Mouse (Mus musculus) T-helper 17 cell (primary cell): ENCODE data around the gene Wdr46.

Experiments
- in situ Hi-C, 2 experiments: fragments of 300-600 bp; cut with MboI, MseI; formaldehyde crosslinking; loops; 1 replicate in 1 of 2; 2 replicates in 1 of 2; pipeline ENCODE4 v1.15.1; 2025; ENCODE audit warnings: high pct_unique_total_duplicates in 2 of 2

Gene Wdr46

DNA sequence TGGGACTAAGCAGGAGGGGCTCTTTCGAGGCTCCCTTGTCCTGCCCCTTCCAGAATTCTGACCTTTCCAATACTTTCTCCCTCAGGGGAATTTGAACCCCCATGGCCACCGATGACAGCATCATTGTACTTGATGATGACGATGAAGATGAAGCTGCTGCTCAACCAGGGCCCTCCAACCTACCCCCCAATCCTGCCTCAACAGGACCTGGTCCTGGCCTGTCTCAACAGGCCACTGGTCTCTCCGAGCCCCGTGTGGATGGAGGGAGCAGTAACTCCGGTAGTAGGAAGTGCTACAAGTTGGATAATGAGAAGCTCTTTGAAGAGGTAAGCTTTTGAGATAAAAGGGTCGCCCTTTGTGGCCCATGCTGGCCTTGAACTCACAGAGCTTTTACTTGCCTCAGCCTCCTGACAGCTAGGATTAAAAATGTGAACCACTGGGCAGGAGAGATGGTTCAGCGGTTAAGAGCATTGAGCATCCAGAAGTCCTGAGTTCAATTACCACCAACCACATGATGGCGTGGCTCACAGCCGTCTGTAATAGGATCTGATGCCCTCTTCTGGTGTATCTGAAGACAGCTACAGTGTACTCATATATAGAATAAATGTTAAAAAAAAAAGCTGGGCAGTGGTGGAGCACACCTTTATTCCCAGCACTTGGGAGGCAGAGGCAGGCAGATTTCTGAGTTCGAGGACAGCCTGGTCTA lies 30.0 kb upstream of the Wdr46 start:
- in situ Hi-C loops, result loop anchor here in 1 of 2 experiments (10.0 to 25.0 kb wide), 2 partner anchors 284 to 927 kb away; partner anchors contain the start of genes Dxo, Psmb8 and Stk19

DNA sequence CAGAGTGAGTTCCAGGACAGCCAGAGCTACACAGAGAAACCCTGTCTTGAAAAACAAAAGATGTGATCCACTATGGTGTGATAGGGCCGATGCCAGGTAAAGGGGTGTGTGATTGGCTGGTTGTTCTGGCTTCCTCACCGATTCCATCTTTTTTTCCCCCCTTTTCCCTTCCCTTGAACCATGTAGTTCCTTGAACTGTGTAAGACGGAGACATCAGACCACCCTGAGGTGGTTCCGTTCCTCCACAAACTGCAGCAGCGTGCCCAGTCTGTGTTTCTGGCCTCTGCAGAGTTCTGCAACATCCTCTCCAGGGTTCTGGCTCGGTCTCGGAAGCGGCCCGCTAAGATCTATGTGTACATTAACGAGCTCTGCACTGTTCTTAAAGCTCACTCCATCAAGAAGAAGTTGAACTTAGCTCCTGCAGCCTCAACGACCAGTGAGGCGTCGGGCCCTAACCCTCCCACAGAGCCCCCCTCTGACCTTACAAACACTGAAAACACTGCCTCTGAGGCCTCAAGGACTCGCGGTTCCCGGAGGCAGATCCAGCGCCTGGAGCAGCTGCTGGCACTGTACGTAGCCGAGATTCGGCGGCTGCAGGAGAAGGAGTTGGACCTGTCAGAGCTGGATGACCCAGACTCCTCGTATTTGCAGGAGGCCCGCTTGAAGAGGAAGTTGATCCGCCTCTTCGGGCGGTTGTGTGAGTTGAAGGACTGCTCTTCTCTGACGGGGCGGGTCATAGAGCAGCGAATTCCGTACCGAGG lies 29.2 kb upstream of the Wdr46 start:
- in situ Hi-C loops, result loop anchor here in 1 of 2 experiments (10.0 to 25.0 kb wide), 2 partner anchors 284 to 926 kb away; partner anchors contain the start of genes Dxo, Psmb8 and Stk19

DNA sequence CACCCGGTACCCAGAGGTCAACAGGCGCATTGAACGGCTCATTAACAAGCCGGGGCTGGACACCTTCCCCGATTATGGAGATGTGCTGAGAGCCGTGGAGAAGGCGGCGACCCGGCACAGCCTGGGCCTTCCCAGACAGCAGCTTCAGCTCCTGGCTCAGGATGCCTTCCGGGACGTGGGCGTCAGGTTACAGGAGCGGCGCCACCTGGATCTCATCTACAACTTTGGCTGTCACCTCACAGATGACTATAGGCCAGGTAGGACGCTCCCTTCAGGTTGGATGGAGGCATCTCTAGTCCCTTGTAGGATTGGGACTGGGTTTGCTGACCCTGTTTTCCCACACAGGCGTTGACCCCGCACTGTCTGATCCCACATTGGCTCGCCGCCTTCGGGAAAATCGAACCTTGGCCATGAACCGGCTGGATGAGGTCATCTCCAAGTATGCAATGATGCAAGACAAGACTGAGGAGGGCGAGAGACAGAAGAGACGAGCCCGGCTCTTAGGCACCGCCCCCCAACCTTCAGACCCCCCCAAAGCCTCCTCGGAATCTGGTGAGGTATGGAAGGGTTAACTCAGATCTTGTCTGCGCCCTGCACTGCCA lies 28.5 kb upstream of the Wdr46 start:
- in situ Hi-C loops, result loop anchor here in 1 of 2 experiments (10.0 to 25.0 kb wide), 2 partner anchors 283 to 925 kb away; partner anchors contain the start of genes Dxo, Psmb8 and Stk19

DNA sequence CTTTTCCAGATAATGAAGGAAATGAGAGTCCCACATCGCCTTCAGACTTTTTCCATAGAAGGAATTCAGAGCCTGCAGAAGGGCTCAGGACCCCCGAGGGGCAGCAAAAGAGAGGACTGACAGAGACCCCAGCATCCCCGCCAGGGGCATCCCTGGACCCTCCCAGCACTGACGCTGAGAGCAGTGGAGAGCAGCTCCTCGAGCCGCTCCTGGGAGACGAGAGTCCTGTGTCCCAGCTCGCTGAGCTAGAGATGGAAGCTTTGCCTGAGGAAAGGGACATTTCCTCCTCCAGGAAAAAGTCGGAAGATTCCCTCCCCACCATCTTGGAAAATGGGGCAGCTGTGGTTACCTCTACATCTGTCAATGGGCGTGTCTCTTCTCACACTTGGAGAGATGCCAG lies 27.2 kb upstream of the Wdr46 start:
- in situ Hi-C loops, result loop anchor here in 1 of 2 experiments (10.0 to 25.0 kb wide), 2 partner anchors 282 to 924 kb away; partner anchors contain the start of genes Dxo, Psmb8 and Stk19

DNA sequence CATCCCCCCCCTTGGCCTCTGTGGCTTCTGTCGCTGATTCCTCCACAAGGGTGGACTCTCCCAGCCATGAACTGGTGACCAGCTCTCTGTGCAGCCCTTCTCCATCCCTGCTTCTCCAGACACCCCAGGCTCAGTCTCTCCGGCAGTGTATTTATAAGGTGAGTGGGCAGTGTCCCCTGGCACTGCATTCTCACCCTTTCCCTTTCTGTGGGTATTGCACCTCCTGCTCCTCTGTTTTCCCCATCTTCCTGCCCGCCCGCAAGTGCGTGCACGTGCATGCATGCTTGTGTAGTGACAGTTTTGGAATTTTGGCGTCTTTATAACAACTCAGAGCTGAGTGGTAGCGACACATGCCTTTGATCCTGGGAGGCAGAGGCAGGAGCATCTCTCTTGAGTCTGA lies 26.6 kb upstream of the Wdr46 start:
- in situ Hi-C loops, result loop anchor here in 1 of 2 experiments (10.0 to 25.0 kb wide), 2 partner anchors 281 to 923 kb away; partner anchors contain the start of genes Dxo, Psmb8 and Stk19

DNA sequence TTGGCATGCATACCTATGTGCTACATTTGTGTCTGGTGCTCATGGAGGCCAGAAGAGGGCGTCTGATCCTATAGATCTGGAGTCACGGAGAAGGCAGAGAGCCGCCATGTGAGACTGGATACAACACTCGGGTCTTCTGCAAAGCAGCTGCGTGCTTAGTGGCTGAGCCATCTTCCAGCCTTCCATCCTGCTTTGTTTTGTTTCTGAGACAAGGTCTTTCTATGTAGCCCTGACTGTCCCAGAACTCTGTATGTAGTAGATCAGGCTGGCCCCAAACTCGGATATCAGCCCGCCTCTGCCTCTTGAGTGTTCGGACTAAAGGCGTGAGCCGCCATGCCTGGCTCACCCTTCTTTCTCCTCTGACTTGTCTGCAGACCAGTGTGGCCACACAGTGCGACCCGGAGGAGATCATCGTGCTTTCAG lies 25.5 kb upstream of the Wdr46 start:
- in situ Hi-C loops, result loop anchor here in 1 of 2 experiments (10.0 to 25.0 kb wide), 2 partner anchors 280 to 922 kb away; partner anchors contain the start of genes Dxo, Psmb8 and Stk19

DNA sequence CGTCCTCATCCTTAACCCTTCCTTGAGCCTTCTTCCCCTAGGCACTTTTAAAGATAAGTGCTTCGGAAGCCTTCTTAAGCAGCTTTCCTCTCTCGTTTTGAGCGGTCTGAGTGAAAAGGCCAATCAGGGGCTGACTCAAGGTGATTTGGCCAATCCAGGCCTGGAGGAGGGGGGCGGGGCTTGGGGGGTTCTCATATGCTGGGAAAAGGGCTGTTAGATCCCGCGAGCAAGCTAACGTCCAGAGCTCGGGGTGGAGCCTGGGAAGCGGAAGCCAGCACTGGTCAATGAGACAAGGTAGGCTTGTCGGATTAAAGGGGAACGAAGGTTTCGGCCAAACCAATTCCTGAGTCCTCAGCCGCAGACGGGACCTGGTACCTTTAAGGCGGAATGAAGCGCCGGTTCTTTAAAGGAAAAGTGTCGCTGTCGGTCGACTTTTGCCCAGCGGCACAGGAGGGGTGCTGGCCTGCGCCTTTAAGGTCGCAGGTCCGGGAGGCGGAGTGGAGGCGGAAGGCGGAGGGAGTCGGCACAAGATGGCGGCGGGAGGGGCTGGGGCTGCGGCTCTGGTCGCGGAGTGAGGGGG lies 24.7 kb upstream of the Wdr46 start, which contains the start of the genes Tapbp and Zbtb22:
Gene Tapbp (plus strand): TSS at position 229 of the 580 bp plus-strand sequence.
Gene Zbtb22 (plus strand): TSS at position 234 of the 580 bp plus-strand sequence.
- in situ Hi-C loops, result loop anchor here in 1 of 2 experiments (10.0 to 25.0 kb wide), 2 partner anchors 279 to 922 kb away; partner anchors contain the start of genes Dxo, Psmb8 and Stk19

DNA sequence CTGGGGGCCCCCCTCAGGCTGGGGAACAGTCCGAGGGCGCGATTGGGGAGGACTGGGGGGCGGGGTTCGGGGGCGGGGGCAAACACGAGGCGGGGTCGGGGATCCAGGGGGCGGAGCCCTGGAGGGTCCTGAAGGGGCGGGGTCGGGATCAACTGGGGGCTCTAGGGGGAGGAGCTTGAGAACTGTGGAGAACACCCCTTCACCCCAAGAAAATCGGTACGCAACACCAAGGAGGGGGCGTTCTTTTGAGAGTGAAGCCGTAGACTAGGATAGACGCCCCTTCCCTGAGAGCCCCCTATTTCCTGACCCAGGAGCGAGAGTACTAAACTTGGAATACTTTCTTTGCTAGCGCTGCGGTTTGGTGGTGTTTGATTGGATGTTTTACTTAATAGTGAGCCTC lies 24.2 kb upstream of the Wdr46 start:
- in situ Hi-C loops, result loop anchor here in 1 of 2 experiments (10.0 to 25.0 kb wide), 2 partner anchors 279 to 921 kb away; partner anchors contain the start of genes Dxo, Psmb8 and Stk19

DNA sequence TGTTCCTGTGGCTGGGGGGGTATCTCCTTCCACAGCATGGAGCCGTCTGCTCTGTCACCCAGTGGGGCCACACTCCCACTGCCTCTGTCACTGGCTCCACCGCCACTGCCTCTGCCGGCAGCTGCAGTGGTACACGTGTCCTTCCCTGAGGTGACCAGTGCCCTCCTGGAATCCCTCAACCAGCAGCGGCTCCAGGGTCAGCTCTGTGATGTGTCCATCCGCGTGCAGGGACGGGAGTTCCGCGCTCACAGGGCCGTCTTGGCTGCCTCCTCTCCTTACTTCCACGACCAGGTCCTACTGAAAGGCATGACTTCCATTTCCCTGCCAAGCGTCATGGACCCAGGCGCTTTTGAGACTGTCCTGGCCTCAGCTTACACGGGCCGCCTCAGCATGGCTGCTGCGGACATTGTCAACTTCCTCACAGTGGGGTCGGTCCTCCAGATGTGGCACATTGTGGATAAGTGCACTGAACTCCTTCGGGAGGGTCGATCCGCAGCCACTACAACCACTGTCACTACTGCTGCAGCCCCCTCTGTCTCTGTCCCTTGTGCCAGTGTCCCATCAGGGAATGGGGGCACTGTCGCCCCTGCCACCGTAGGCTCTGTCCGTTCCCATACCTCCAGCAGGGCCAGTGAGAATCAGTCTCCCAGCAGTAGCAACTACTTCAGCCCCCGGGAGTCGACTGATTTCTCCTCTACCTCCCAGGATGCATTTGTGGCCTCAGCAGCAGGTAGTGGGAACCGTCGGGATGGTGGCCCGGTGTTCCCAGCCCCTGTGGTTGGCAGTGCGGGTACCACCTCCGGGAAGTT lies 23.4 kb upstream of the Wdr46 start:
- in situ Hi-C loops, result loop anchor here in 1 of 2 experiments (10.0 to 25.0 kb wide), 2 partner anchors 278 to 920 kb away; partner anchors contain the start of genes Dxo, Psmb8 and Stk19

DNA sequence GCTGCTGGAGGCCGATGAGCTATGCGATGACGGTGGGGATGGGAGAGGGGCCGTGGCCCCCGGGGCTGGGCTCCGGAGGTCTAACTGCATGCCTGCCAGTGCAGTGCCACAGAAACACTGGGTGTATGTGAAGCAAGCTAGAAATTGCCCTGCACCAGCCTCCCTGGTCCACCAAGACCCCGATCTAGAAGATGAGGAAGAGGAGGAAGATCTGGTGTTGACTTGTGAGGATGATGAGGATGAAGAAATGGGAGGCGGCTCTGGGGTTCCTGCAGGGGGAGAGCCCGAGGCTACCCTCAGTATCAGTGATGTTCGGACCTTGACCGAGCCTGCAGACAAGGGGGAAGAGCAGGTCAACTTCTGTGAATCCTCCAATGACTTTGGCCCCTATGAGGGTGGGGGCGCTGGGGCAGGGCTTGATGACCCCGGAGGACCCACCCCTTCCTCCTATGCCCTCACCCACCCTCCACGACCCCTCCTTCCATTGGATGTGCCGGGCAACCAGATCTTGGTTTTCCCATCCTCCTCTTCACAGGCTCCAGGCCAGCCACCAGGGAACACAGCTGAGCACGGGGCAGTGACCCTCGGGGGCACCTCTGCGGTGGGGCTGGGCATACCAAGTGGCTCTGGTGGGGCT lies 22.7 kb upstream of the Wdr46 start:
- in situ Hi-C loops, result loop anchor here in 1 of 2 experiments (10.0 to 25.0 kb wide), 2 partner anchors 277 to 920 kb away; partner anchors contain the start of genes Dxo, Psmb8 and Stk19

DNA sequence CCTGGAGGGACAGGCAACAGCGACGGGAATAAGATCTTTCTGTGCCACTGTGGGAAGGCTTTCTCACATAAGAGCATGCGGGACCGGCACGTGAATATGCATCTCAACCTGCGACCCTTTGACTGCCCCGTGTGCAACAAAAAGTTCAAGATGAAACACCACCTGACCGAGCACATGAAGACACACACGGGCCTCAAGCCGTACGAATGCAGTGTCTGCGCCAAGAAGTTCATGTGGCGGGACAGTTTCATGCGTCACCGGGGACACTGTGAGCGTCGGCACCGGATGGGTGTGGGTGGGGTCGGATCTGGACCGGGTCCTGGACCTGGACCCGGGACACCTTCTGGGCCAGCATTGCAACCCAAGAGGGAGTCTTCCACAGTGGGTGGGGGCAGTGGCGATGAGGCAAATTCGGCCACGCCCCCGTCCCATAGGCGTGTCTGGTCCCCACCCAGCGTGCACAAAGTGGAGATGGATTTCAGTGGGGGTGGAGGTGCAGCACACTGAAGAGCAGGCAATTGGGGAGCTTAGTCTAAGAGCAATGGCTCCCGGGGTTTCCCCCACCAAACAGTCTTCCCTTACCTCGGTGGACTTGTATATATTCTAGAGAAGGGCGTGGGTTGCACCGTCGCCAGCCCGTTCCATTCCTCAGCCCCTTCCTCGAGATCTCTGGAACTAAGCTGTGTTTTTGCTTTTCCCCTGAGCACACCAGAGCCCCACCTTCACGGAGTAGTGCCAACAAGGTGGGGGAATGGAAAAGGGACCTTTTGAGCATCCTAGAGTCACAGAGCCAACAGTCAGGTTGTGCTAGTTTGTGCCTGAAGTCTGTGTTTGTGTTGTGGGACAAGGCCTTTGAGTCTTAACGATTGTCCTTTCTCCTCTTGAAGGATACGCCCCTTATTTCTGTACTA lies 21.9 kb upstream of the Wdr46 start:
- in situ Hi-C loops, result loop anchor here in 1 of 2 experiments (10.0 to 25.0 kb wide), 2 partner anchors 276 to 919 kb away; partner anchors contain the start of genes Dxo, Psmb8 and Stk19

DNA sequence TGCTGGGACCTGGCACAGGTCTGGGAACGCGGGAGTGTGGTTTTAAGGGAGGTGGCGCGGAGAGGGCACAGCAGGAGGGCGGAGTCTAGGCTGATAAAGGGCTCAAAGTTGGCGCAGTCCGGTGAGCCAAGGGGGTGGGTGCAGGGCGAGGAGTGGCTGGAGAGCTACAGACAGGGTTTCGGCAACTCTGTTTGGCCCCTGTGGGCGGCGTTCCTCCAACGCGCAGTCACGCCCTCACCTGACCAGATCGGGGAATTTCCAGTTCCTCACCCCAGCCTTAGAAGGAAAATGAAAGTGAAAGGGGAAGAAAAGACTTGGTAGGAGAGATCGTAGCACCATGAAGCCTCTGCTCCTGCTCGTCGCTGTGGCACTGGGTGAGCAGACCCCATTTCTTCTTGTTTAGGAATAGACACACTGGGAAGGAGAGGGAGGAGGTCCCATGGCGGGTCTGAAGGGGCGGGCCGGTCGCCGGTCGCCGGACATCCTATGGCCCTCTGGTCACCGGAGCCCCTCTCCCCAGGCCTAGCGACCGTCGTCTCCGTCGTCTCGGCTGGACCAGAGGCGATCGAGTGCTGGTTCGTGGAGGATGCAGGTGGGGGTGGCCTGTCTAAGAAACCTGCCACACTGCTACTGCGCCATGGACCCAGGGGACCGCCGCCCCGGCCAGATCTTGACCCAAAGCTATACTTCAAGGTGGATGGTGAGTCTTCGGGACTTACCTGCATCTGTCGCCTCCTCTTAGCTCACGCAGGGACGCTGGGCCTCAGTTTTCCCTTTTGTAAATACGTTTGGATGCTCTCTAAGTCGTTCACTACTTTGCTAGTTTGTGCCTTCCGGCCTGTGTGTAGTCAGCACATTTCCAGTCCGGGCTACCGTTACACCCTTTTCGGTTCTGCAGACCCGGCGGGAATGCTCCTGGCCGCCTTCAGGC lies 20.8 kb upstream of the Wdr46 start:
- in situ Hi-C loops, result loop anchor here in 1 of 2 experiments (10.0 to 25.0 kb wide), 2 partner anchors 275 to 918 kb away; partner anchors contain the start of genes Dxo, Psmb8 and Stk19

DNA sequence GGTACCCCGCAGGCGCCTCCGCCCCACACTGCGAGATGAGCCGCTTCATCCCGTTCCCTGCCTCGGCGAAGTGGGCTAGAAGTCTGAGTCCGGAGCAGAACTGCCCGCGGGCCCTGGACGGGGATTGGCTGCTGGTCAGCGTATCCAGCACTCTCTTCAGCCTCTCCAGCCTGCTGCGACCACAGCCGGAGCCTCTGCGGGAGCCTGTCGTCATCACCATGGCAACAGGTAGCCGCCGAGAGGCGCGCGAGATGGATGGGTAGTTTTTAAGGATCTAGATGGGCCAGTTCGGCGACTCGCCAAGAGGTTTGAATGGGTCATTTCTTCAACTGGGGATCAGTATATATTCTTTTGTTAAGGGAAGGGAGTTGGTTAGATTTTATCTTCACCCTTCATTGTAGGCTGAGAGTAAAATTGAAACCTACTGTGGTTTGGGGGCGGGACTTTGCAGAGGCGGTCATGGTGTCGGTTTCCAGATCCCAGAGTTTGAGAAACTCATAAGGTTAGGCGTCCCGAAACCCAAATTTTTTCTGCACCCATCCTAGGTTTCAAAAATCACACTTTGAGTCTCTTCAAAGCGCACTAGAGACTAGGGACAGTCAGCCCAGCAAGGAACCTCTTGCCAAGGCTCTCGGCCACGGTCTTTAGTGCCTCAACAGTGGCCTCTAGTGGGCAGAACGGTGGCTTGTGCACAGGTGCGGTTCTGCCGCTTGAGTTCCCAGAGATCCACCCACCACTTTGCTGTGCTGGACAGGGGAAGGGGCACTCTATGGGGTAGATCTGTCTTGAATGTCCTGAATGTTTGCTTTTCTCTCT lies 20.0 kb upstream of the Wdr46 start:
- in situ Hi-C loops, result loop anchor here in 1 of 2 experiments (25.0 kb wide), 1 partner anchor 917 kb away; the partner anchor contains the start of genes Dxo and Stk19

DNA sequence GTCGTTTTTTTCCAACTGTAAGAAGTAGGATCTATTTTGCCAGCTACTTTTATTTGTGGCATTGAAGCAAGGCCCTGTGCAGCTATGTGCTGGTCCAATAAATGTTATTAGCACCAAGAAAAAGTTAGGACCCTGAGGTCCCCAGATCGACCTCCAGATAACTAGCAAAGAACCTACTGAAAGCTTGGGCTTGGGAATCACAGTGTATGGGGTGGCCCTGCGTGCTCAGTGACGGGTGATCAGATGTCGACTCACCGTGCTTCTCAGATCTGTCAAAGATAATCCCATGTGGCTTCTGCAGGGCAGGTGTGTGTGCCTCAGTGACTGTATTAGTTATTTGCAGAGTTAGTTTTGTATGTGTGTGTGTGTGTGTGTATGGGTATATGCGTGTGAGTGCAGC lies 19.1 kb upstream of the Wdr46 start:
- in situ Hi-C loops, result loop anchor here in 1 of 2 experiments (25.0 kb wide), 1 partner anchor 916 kb away; the partner anchor contains the start of genes Dxo and Stk19

DNA sequence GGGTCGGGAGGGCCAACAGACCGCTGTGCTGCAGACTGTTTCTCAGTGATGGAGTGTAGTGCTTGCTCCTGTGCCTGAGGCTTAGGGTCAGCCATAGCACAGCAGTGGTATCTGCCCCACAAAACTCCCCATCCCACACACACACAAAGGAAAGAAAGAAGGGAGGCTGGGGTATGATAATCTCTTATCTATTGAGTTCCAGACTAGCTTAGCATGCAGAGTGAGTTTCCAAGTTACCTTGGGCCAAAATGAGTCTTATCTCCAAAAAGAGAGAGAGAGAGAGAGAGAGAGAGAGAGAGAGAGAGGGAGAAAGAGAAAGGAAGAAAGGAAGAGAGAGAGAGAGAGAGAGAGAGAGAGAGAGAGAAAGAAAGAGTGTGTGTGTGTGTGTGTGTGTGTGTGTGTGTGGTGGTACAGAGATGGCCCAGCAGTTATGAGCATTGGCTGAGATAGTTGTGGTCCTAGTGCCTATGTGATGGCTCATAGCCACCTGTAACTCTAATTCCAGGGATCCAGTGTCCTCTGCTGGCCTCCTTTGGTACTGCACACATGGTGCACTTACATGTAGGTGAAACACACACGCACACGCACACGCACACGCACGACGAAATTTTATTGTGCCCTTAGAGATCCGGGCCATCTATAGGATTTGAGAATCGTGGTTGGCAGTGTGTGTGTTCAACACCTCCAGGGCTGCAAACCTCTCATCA lies 15.7 kb upstream of the Wdr46 start:
- in situ Hi-C loops, result loop anchor here in 1 of 2 experiments (25.0 kb wide), 1 partner anchor 913 kb away; the partner anchor contains the start of genes Dxo and Stk19
